Mouse (Mus musculus): ENCODE measurements around the gene Mrps15. TPM values are rescaled to one million over a fixed set of nuclear protein-coding genes. Genes with fewer than 3 reads are reported as not detected.

Gene Mrps15
- total RNA-seq (2021), result 10 to 100 TPM; 85.5 to 99.2 TPM
- long read RNA-seq, experiment 1, transcript Mrps15-201 (8 exons, 937 nt), result major isoform, 34 of 41 reads
- long read RNA-seq, experiment 1, partial matches to known transcripts, result 3 of 41 reads
- long read RNA-seq, experiment 1, other reads (novel, unspliced or antisense), result 4 of 41 reads
- long read RNA-seq, experiment 2, transcript Mrps15-201 (8 exons, 937 nt), result major isoform, 63 of 72 reads
- long read RNA-seq, experiment 2, partial matches to known transcripts, result 5 of 72 reads
- long read RNA-seq, experiment 2, other reads (novel, unspliced or antisense), result 4 of 72 reads

DNA sequence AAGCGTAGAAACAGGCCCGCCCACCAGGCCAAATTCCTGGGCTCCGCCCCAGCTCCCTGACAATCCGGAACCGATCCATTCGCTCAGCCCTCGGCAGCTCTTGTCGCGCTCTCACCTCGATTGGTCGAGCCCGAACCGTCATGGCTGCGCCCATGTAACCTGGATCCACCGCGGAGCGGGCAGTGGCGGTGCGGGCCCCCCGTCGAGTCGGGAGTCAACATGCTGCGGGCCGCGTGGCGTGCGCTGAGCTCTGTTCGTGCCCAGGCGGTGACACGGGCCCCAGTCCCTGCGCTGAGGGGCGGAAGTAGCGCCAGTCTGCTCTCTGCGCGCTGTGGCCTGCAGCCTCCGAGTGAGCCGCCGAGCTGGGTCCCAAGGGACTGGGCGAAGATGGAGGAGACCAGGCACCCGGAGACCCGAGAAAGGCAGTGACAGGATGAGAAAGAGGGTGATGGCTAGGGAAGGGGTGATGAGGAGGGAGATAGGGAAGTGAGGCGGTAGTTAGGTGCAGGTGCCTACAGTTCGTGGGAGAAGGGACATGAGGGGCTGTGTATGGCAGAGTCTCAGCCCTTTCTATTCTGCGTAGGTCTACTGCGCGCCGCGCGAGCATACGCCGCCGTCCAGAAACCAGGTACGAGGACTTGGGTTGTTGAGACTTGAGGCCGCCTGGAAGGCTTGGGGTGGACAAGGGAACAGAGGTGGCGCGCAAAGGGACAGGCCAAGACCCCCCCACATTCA lies at the start of gene Mrps15:
Mrps15 (plus strand) TSS at position 75 of the 735 bp plus-strand sequence.
- DNase-seq (ENCODE audit: low spot score in 2 of 2), result peak; percentile 73 to 79

DNA sequence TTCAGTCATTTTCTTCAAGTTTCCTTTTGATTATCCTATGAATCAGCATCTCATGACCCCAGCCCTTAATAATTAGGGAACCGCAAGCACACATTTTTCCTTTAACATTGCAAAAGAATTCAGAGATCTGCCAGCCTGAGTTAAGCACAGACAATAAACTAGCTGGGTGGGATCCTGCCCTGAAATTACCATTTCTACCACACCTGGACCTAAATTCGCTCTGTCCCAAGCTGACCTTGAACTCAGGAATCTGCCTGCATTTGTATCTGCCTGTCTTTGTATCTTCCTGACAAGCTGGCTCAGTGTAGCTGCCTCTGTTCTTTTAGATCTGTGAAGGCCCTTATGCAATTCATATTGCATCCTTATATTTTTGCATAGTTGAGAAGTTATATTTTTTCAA lies 48.9 kb upstream of the Mrps15 start:
- DNase-seq (ENCODE audit: low spot score in 2 of 2), result no peak

DNA sequence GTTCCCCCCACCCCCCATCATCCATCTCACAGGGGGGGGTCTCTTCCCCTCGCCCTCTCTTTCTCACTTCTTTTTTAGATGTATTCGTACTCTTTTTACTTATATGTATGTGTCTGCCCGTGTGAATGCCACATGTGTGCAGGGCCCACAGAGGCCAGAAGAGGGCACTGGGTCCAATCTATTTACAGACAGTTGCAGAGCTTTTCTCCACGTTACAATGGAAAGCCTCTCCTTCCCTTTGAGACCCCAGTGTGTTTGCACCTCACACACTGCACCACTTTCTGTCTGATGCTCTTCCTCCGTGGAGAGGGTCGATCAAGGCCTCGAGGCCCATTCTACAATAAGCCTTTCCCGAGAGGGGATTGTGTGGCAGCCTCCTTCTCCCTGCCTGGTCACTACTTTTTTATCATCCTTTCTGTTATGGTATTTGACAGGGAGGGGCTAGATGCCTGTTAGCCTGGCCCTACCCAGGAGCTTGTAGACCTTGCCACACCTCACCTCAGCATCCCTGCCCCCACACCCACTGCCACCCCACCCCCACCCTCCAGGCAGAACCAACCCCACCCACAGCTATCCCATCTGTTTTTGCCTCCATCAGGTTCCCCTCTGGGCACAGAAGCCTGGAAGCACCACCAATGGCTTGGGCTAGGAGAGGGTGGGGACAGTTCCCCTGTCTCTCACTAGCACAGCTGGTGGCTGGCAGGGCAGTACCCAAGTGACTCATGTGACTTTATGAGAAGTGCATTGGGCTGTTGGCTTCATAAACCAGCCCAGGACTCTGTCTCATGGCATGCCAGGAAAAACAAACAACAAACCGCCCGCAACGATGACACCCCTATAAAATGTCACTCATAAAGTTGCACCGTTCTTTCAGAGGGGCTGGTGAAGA lies 45.2 kb upstream of the Mrps15 start:
- DNase-seq (ENCODE audit: low spot score in 2 of 2), result no peak

DNA sequence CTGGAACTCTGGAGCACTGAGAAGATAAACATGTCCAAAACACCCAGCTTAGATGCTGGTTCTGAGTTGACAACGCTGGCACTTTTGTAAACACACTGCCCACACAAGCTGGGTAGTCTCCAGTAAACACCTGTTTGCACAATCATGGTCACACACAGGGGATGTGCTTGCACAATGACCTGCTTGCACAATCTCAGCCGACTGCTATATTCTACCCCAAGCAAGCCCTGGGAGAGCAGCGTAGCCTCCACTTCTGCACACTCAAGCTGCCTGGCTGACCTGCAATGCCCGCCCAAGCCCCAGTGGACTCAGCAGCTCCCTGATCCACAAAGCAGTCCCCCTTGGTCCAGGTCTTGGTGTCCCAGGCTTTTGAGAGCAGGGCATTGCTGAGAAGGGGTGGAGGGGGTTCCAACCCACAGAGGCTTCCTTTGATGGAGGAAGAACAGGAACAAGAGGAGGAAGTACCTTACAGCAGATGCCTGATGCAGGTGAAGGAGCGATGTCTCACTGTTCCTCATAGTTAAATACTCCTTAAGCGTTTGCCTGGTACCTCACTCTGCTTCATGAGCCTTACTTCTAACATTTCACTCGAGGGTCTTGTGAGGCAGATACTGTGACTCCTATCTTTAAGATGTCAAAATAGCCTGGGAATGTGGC lies 28.9 kb upstream of the Mrps15 start:
- DNase-seq (ENCODE audit: low spot score in 2 of 2), result no peak

DNA sequence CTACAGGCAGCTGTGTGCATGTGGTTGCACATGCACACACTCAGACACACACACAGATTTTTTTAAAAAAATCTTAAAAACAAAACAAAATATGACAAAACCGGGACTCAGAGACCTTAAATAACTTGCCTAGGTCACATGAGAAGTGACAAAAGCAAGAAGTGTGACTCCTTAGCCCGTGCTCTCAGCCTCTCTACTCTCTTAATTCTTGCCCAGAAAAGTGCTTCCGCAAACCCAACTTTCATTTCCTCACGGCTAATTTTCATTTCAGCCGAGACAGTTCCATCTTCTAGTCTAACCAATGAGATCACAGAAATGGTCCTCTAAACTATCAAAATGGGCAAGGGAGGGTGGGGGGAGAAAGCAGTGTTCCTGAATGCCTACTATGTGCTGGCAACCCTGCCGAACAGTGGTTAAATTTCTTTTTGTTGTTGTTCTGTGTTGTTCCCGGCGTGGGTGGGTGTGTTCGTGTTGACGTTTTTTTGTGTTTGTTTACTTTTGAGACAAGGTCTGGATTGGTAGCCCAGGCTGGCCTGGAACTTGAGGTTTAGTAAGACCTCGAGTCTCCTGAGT lies 27.7 kb upstream of the Mrps15 start:
- no peak for DNase-seq (ENCODE audit: low spot score in 2 of 2)

DNA sequence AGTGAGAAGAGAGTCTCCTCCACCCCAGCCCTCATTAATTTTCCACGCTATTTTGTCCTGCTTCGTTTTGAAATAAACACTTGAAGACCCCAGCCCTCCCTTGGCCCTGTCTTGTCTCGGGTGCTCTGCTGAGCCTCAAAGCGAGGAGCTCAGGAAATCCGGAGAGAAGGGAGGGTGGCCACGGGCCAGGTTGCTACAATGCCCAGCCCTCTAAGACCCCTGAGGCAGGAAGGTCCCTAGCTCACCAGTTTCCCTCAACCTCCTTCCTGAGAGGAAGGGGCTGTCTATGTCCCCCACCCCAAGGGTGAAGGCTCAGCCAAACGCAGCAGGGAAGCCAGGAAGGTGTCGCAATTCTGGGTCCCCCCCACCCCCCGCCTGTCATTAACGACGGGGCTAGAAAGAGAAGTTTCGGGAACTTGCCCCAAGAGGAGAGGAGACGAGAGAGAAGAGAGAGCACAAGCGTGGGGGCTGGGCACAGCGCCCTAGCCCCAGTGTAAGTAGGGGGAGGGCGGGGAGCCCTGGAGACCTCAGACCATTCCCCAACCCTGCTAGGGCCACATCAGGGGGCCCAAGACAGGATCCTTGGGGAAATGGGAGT lies 22.3 kb upstream of the Mrps15 start, which contains the start of gene Csf3r:
Csf3r (plus strand) TSS at position 248 of the 598 bp plus-strand sequence.
- DNase-seq (ENCODE audit: low spot score in 2 of 2), result no peak

DNA sequence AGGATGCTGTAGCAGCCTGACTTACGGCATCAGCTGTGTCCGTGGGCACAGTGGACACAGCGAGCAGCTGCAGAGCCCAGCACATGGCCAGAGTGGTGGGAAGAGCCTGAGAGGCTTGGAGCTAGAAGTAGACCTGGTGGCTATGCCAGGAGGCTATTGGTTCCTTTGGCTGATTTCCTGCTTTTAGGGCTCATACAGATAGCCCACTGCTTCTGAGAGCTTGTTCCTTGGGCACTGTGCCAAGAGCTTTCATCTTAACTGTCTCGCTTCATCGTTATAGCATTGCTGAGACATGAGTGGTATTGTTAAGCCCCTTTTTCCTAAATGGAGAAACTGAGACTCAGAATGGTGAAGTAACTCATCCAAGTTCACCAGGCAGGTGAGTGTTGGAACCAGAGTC lies 20.9 kb upstream of the Mrps15 start:
- DNase-seq (ENCODE audit: low spot score in 2 of 2), result no peak

DNA sequence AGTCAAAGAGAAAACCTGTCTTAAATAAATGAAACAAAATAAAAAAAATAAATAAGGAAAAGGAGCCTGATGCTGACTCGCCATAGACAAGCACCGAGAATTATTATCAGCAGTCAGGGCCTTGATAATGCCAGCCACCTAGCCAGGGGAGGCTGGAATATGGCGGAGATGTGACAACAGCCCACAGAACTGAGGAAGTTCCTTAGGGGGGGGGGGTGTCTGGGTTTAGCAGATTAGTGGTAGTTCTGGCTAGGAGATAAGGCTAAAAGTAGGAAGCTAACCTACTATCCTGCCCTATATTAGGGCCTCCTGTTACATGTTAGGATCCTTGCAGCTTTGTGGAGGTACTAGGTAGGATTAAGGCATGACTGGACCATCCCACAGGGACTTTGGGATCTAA lies 18.7 kb upstream of the Mrps15 start:
- DNase-seq (ENCODE audit: low spot score in 2 of 2), result no peak

DNA sequence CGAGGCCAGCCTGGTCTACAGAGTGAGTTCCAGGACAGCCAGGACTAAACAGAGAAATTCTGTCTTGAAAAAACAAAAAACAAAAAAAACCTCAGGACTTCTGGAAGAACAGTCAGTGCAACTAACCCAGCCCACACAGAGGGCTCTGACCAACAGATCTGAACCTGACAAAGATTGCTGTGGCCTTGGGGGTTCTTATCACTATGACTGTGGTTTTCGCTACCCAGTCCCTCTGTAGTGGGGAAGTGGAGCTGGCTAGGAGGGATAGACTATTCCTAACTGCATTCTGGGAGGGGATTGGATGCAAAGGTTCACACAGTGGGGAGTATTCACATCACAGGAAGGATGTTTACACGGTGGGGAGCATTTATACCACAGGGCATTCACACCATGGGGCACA lies 17.7 kb upstream of the Mrps15 start:
- DNase-seq (ENCODE audit: low spot score in 2 of 2), result no peak

DNA sequence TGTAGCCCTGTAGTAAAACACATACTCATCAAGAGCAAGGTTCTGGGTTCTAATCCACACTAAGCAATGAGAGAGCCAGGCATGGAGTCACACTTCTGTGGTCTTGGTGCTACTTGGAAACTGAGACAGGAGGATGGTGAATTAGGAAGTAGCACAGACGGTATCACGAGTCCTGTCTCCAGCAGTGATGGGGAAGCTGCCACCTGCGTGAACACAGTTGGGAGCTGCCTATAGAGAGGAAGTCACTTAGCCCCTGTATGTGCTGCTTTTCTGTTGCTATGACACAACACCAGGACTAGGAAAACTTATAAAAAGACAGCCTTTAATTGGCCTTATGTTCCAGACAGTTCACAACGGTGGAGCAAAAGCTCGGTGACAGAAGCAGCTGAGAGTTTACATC lies 16.0 kb upstream of the Mrps15 start:
- no peak for DNase-seq (ENCODE audit: low spot score in 2 of 2)

DNA sequence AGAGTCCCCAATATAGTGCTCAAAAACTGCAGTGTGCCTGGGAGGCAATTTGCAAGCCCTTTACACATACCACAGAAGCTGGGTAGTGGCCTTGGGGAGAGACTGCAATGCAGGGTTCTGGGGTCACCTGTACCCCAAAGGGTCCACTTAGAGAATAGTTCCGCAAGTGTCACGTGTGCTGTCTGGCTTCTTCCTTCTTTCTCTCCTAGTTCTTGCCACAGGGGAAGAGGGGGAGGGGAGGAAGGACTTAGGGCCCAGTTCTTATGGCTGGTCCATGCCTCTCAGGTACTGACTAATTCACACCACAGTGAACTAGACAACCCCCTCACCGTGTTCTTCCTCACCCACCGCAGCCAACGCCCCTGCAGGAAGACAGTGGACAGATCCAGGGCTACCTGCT lies 11.3 kb upstream of the Mrps15 start:
- no peak for DNase-seq (ENCODE audit: low spot score in 2 of 2)

DNA sequence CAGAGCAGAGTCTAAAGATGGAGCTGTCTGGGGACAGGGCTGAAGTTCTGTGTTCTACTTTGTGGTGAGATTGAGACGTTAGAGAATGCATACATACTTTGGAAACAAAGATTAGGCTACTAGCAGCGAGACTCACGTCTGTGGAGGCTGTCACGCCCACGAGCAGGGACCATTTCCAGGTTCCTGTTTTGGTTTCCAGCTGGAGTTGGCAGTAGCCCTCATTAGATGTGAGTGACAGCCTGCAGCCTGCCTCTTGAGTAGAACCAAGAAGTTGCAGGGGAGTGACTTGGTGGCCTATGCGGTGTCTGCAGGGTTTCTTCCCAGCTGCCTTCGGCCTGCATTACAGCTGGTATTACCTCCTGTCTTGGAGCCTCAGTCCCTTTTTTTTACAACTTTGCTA lies 4.9 kb downstream of the Mrps15 start:
- no peak for DNase-seq (ENCODE audit: low spot score in 2 of 2)

DNA sequence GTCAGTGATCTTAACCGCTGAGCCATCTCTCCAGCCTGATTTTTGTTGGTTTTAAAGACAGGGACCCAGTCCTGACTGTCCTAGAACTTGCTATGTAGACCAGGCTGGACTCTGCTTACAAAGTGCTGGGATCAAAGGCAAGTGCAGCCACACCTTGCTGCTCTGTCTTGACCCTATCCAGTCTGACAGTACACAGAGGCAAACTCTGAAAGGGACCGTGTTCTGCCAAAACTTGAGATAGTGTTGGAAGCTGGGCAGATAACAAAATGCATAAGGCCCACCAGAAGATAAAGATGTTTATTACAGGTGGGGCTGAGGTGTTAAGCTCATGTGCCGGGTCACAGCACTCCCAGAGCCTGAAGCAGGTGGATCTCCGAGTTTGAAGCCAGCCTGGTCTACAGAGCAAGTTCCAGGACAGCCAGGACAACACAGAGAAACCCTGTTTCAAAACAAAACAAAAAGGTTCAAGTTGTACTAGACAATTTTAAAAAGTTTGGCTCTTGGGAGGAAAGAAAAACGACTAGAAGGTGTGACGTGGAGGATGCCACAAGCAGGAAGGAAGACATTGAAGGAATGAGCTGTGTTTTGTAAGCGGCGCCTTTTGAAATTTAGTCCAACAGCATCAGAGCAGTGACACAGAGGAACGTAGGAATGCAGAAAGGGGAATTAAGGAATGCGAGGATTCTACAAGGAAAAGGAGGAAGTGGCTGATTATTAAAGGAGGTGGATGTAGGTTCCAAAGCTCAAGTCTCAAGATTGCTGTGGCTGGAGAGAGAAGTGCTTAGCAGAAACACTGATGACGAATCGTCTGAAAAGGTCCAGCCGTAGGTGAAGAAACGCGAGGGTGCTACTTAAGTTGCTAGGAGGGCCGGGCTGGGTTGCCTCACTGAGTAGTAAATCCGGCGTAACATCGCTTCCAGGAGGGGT lies 10.7 kb downstream of the Mrps15 start:
- DNase-seq (ENCODE audit: low spot score in 2 of 2), result no peak

DNA sequence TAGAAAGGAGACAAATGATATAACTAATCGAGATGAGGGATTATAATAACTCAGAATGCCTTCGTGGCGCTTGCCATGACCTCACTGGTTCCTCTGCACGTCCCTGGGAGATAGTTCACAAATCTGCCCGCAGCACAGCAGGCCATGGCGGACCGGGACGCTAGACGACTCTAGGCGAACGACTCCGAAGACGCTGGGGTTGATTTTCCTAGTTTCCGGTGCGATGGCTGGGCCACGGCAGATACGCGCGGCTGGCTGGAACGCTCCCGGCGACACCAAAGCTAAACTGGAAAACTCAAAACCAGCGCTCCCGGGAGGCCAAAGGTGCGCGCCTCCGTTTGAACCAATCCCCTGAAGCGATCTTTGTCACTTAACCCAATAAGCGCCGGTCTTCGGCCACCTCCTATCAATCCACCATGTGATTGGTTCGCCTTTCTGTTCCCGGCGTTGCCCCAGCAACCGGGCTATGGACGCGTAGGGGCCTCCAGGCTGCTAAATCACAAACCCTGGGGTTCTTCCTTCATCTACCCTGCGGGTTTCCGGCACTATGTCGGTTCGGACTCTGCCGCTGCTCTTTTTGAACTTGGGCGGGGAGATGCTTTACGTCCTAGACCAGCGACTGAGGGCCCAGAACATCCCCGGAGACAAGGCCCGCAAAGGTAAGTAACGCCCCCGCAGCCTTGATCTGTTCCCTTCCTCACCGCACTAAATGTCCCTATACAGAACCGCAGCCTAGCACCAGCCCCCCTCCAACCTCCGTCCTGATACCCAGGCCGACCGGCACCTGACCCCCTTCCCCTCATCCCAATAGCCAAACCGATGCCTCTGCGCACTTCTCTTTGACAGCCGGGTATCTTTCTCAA lies 11.6 kb downstream of the Mrps15 start, which contains the start of gene Oscp1:
Oscp1 (plus strand) TSS at position 432 of the 863 bp plus-strand sequence.
- DNase-seq (ENCODE audit: low spot score in 2 of 2), result peak; percentile 74 to 80

DNA sequence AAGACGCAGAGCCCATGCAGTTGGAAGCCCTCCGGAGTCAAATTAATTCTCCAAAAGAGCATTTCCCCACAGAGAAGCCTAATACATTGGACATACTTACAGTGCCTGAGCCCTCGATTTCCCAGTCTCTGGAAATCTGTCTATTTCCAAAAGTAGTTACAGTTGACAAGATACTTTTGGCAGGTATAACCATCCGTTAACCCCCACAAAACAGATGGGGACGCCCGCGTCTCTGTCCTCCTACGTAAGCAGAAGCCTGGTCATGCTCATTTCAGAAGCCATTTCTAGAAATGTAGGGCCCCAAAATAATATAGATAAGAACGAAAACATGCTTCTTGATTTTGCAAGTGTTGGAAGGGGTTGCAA lies 12.3 kb downstream of the Mrps15 start:
- no peak for DNase-seq (ENCODE audit: low spot score in 2 of 2)

DNA sequence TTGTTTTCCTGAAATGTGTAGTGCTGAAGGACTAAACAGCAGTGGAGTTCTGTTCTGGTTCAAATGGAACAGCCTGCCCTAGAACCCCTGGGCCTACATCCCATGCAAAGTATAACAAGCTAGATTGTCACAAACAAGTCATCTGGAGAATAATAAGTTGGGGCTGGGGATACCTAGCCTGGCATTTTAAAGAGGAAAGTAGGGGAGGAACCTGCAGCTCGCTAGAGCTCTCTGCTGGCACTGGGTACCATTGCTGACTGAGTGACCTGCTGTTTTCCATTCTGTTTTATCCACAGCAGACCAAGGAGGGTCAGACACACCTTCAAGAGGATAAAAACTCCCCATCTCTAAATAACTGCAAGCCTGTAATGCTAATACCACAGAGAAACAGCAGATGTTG lies 16.1 kb downstream of the Mrps15 start:
- DNase-seq (ENCODE audit: low spot score in 2 of 2), result no peak

DNA sequence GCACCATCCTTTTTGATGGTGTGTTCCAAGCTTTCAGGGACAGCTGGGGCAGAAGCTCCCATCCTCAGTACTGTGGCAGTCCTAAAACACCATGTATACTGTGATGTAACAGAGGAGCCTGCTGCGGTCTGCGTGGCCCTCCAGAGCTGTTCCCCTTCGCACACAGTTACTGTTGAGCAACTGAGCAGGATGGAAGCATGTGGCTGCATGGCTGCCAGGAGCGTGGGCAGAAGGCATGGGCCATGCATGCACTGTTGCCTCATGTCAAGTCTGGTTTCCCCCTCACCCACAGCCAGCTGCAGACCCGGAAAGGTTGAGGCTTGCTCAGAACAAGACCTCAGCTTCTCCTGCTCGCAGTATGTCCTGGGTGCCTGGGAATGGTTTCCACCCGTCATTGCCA lies 18.5 kb downstream of the Mrps15 start:
- no peak for DNase-seq (ENCODE audit: low spot score in 2 of 2)

DNA sequence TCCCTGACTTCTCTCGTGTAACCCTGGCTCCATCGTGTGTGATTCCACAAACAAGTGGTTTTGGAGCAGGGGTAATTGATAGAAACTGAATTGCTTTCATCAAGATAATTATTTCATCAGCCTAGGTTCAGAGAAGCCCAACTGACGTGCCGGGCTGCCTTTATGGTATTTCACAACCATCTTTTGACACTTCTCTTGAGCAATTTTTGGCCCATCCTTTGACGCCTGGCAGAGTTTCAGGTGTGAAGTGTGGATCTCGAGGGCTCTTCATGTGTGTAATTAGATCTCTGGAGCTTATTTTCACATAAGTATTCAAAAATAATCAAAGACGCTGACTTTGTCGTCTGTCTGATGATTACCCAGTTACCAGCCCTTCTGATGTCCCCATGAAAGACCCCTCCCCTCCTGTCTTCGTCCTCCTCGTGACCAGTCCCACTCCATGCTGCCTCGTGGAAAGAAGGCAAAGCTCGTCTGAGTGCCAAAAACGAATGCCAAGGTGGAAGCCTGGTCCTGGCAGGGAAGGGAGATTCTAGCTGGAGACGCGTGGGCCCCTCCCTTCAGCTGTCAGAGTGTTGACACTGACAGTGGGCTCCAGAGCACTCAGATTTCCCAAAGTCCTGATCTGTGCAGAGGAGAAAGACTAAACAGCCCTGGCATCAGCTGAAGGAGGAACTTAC lies 20.8 kb downstream of the Mrps15 start:
- DNase-seq (ENCODE audit: low spot score in 2 of 2), result no peak

Data from adrenal gland, adult 18-20 months (tissue).